ENCODE assay signal across 8 mouse cellular contexts in genomic region chr9:65432236-65432635, GRCm38 (mm10). TPM values are rescaled to one million over a fixed set of nuclear protein-coding genes. Genes with fewer than 3 reads are reported as not detected.
DNase-seq lines count a peak whose midpoint lies in the region; ATAC-seq and TF ChIP-seq lines count a peak whose summit lies in the region.

No protein-coding gene starts in this region.

- no peak overlapping the region for H3K4me3 ChIP-seq in heart, adult 2 months
- H3K4me3 ChIP-seq in heart, embryonic 12.5 days: no peak overlapping the region
- no peak overlapping the region for H3K4me3 ChIP-seq in forebrain, embryonic 11.5 days (ENCODE audit: low read depth, low read length)
- H3K4me3 ChIP-seq in hindbrain, embryonic 11.5 days (ENCODE audit: low read depth, low read length): no peak overlapping the region
- no peak overlapping the region for H3K4me3 ChIP-seq in stomach, embryonic 16.5 days (replicated peaks; ENCODE audit: low read length)

- H3K79me2 ChIP-seq in heart, adult 2 months (replicated peaks; ENCODE audit: control insufficient read depth, insufficient read depth, low read length): no peaks in the 10 kb centered on the region

- no peak overlapping the region for H3K9ac ChIP-seq in heart, adult 2 months (ENCODE audit: low read depth, low read length)
- no peak overlapping the region for H3K9ac ChIP-seq in heart, embryonic 12.5 days
- no peak overlapping the region for H3K9ac ChIP-seq in forebrain, embryonic 11.5 days (ENCODE audit: low read length)
- H3K9ac ChIP-seq in hindbrain, embryonic 11.5 days (ENCODE audit: low read depth, low read length): no peak overlapping the region
- no peak overlapping the region for H3K9ac ChIP-seq in stomach, embryonic 16.5 days (ENCODE audit: low read length)

- peaks cover 3% of the 10 kb centered on the region for H3K4me1 ChIP-seq in heart, adult 2 months (ENCODE audit: control insufficient read depth, insufficient read depth, low read length)
- peaks cover 4% of the 10 kb centered on the region; the same call in 1 of the 2 replicates for H3K4me1 ChIP-seq in heart, embryonic 12.5 days (replicated peaks)
- no peaks in the 10 kb centered on the region for H3K4me1 ChIP-seq in forebrain, embryonic 11.5 days (replicated peaks; ENCODE audit: control insufficient read depth, insufficient read depth, low read length)
- H3K4me1 ChIP-seq in hindbrain, embryonic 11.5 days (replicated peaks; ENCODE audit: control insufficient read depth, insufficient read depth, low read length): 0 out of 2 replicates have a peak, but pooled peaks cover 2% of the 10 kb centered on the region
- peaks cover 4% of the 10 kb centered on the region for H3K4me1 ChIP-seq in stomach, embryonic 16.5 days (ENCODE audit: control insufficient read depth, insufficient read depth, low read length)

- DNase-seq in heart, adult 2 months: peak; percentile 76 to 81
- DNase-seq in brain, adult 2 months (ENCODE audit: low read depth, low spot score): peak; percentile 88
- DNase-seq in forebrain, embryonic 11.5 days (ENCODE audit: low spot score): peak; percentile 87
- peak; percentile 89 for DNase-seq in hindbrain, embryonic 11.5 days (ENCODE audit: low spot score)
- DNase-seq in left cerebral cortex, adult 8-10 months (ENCODE audit: low spot score in 2 of 2): peak; percentile 63 to 88
- peak; percentile 37 to 66 for DNase-seq in monocyte, adult 2 months (ENCODE audit: low read depth in 1 of 2, low spot score in 2 of 2)

- WGBS in heart, adult 2 months: 3% methylated on average over 3 of the region's 3 CpGs
- WGBS in heart, embryonic 12.5 days: 4% methylated on average over 3 of the region's 3 CpGs
- WGBS in forebrain, embryonic 11.5 days: 3% methylated on average over 3 of the region's 3 CpGs
- WGBS in hindbrain, embryonic 11.5 days: 3% methylated on average over 3 of the region's 3 CpGs
- WGBS in stomach, embryonic 16.5 days: 3% methylated on average over 3 of the region's 3 CpGs

- intact Hi-C loops in heart, adult 2 months (cut with DNase I): loop anchor here (1.0 to 5.0 kb wide), 3 partner anchors 39 to 210 kb away; no protein-coding TSS in a partner anchor

- no peak overlapping the region for H3K27ac ChIP-seq in heart, adult 2 months
- H3K27ac ChIP-seq in heart, embryonic 12.5 days (ENCODE audit: poor library complexity, severe bottlenecking): no peak overlapping the region
- no peak overlapping the region for H3K27ac ChIP-seq in forebrain, embryonic 11.5 days (ENCODE audit: low read depth, low read length)
- no peak overlapping the region for H3K27ac ChIP-seq in hindbrain, embryonic 11.5 days (ENCODE audit: low read depth, low read length)
- H3K27ac ChIP-seq in stomach, embryonic 16.5 days (ENCODE audit: low read length): no peak overlapping the region

- TF ChIP-seq CTCF in heart, adult 2 months (IDR thresholded peaks at IDR 0.05): peak; percentile 97

- no peak overlapping the region for H3K4me2 ChIP-seq in heart, embryonic 12.5 days
- no peak overlapping the region for H3K4me2 ChIP-seq in forebrain, embryonic 11.5 days (ENCODE audit: low read depth, low read length, severe bottlenecking)
- H3K4me2 ChIP-seq in hindbrain, embryonic 11.5 days (replicated peaks; ENCODE audit: low read depth, low read length): no peak overlapping the region
- no peak overlapping the region for H3K4me2 ChIP-seq in stomach, embryonic 16.5 days (ENCODE audit: low read depth, low read length)

- no peak for TF ChIP-seq POLR2A in heart, adult 2 months (IDR thresholded peaks at IDR 0.05; ENCODE audit: insufficient read depth, low read depth, low read length)

- no peaks in the 10 kb centered on the region; the same call in 1 of the 2 replicates for H3K9me3 ChIP-seq in heart, embryonic 12.5 days (replicated peaks)
- H3K9me3 ChIP-seq in forebrain, embryonic 11.5 days (ENCODE audit: control insufficient read depth, low read length): no peaks in the 10 kb centered on the region
- no peaks in the 10 kb centered on the region for H3K9me3 ChIP-seq in hindbrain, embryonic 11.5 days (ENCODE audit: control insufficient read depth, low read length)
- no peaks in the 10 kb centered on the region for H3K9me3 ChIP-seq in stomach, embryonic 16.5 days (replicated peaks; ENCODE audit: control insufficient read depth, low read length)

- no peaks in the 10 kb centered on the region for H3K27me3 ChIP-seq in heart, adult 2 months (ENCODE audit: control insufficient read depth, insufficient read depth, low read length)
- H3K27me3 ChIP-seq in heart, embryonic 12.5 days (replicated peaks): no peaks in the 10 kb centered on the region
- no peaks in the 10 kb centered on the region for H3K27me3 ChIP-seq in forebrain, embryonic 11.5 days (ENCODE audit: control insufficient read depth, insufficient read depth, low read length)
- H3K27me3 ChIP-seq in hindbrain, embryonic 11.5 days (ENCODE audit: control insufficient read depth, insufficient read depth, low read length): no peaks in the 10 kb centered on the region
- H3K27me3 ChIP-seq in stomach, embryonic 16.5 days (ENCODE audit: control insufficient read depth, insufficient read depth, low read length): no peaks in the 10 kb centered on the region

- peak; percentile 80; the same call in 1 of the 2 replicates for TF ChIP-seq EP300 in heart, adult 2 months (IDR thresholded peaks at IDR 0.05; ENCODE audit: insufficient read depth, low read depth, low read length)

- H3K36me3 ChIP-seq in heart, adult 2 months (ENCODE audit: control insufficient read depth, insufficient read depth, low read length): no peaks in the 10 kb centered on the region
- no peaks in the 10 kb centered on the region for H3K36me3 ChIP-seq in heart, embryonic 12.5 days
- no peaks in the 10 kb centered on the region for H3K36me3 ChIP-seq in forebrain, embryonic 11.5 days (ENCODE audit: control insufficient read depth, insufficient read depth, low read length)
- H3K36me3 ChIP-seq in hindbrain, embryonic 11.5 days (ENCODE audit: control insufficient read depth, insufficient read depth, low read length): no peaks in the 10 kb centered on the region
- no peaks in the 10 kb centered on the region for H3K36me3 ChIP-seq in stomach, embryonic 16.5 days (ENCODE audit: control insufficient read depth, insufficient read depth, low read length)

- no peak for ATAC-seq in heart, embryonic 12.5 days (ENCODE audit: insufficient number of reproducible peaks, low FRiP score)
- no peak for ATAC-seq in forebrain, embryonic 11.5 days (replicated peaks; ENCODE audit: low FRiP score)
- peak; percentile 51; the same call in 1 of the 2 replicates for ATAC-seq in hindbrain, embryonic 11.5 days (ENCODE audit: low FRiP score)
- ATAC-seq in stomach, embryonic 16.5 days (ENCODE audit: insufficient read depth, low FRiP score): peak; percentile 19; the same call in 1 of the 2 replicates

RNA-seq across cellular contexts. Expression of gene Mtfmt, which starts 3.3 kb away (rescaled TPM):
- 1 to 10 TPM; 5.8 to 6.2 TPM for total RNA-seq in heart, adult 2 months (2021)
- polyA plus RNA-seq in heart, adult 2 months (2012; rRNA removed): 5.3 and 9.3 TPM in 2 replicates
- 17.5 and 17.9 TPM in 2 replicates for polyA plus RNA-seq in heart, embryonic 12.5 days (2016; fragmentation: Nextera tagmentation; extraction: Ambion mirVana)
- polyA plus RNA-seq in forebrain, embryonic 11.5 days (2014; fragmentation: Nextera tagmentation; extraction: Ambion mirVana): 19.6 and 20.4 TPM in 2 replicates
- 19.7 and 20.8 TPM in 2 replicates for polyA plus RNA-seq in hindbrain, embryonic 11.5 days (2014; fragmentation: Nextera tagmentation; extraction: Ambion mirVana)
- total RNA-seq in left cerebral cortex, adult 8-10 months (2022): 10 to 100 TPM; 16.4 to 20.5 (median 16.9) TPM
- 18.8 and 21.9 TPM in 2 replicates for polyA plus RNA-seq in stomach, embryonic 16.5 days (2015; fragmentation: Nextera tagmentation; extraction: Ambion mirVana)

RNA-seq across cellular contexts. Expression of gene Slc51b, which starts 9.5 kb away (rescaled TPM):
- not detected for total RNA-seq in heart, adult 2 months (2021)
- not detected in 2 replicates for polyA plus RNA-seq in heart, adult 2 months (2012; rRNA removed)
- not detected in 2 replicates for polyA plus RNA-seq in heart, embryonic 12.5 days (2016; fragmentation: Nextera tagmentation; extraction: Ambion mirVana)
- polyA plus RNA-seq in forebrain, embryonic 11.5 days (2014; fragmentation: Nextera tagmentation; extraction: Ambion mirVana): not detected in 2 replicates
- polyA plus RNA-seq in hindbrain, embryonic 11.5 days (2014; fragmentation: Nextera tagmentation; extraction: Ambion mirVana): not detected in 2 replicates
- total RNA-seq in left cerebral cortex, adult 8-10 months (2022): not detected
- polyA plus RNA-seq in stomach, embryonic 16.5 days (2015; fragmentation: Nextera tagmentation; extraction: Ambion mirVana): 0.69 and 1.7 TPM in 2 replicates

RNA-seq across cellular contexts. Expression of gene Spg21, which starts 28.5 kb away (rescaled TPM):
- total RNA-seq in heart, adult 2 months (2021): 10 to 100 TPM; 11.4 to 12.1 TPM
- polyA plus RNA-seq in heart, adult 2 months (2012; rRNA removed): 8.8 and 21.1 TPM in 2 replicates
- polyA plus RNA-seq in heart, embryonic 12.5 days (2016; fragmentation: Nextera tagmentation; extraction: Ambion mirVana): 61.3 and 62.9 TPM in 2 replicates
- polyA plus RNA-seq in forebrain, embryonic 11.5 days (2014; fragmentation: Nextera tagmentation; extraction: Ambion mirVana): 95.5 and 110 TPM in 2 replicates
- polyA plus RNA-seq in hindbrain, embryonic 11.5 days (2014; fragmentation: Nextera tagmentation; extraction: Ambion mirVana): 131 and 137 TPM in 2 replicates
- 10 to 100 TPM; 33.6 to 43.7 (median 41.2) TPM for total RNA-seq in left cerebral cortex, adult 8-10 months (2022)
- polyA plus RNA-seq in stomach, embryonic 16.5 days (2015; fragmentation: Nextera tagmentation; extraction: Ambion mirVana): 82.4 and 95.8 TPM in 2 replicates

RNA-seq across cellular contexts. Expression of gene Rasl12, which starts 33.9 kb away (rescaled TPM):
- 1 to 10 TPM; 7.2 to 8.3 TPM for total RNA-seq in heart, adult 2 months (2021)
- polyA plus RNA-seq in heart, adult 2 months (2012; rRNA removed): 19.8 and 20.5 TPM in 2 replicates
- polyA plus RNA-seq in heart, embryonic 12.5 days (2016; fragmentation: Nextera tagmentation; extraction: Ambion mirVana): 3.0 and 3.7 TPM in 2 replicates
- polyA plus RNA-seq in forebrain, embryonic 11.5 days (2014; fragmentation: Nextera tagmentation; extraction: Ambion mirVana): 6.7 and 7.2 TPM in 2 replicates
- 6.0 and 6.9 TPM in 2 replicates for polyA plus RNA-seq in hindbrain, embryonic 11.5 days (2014; fragmentation: Nextera tagmentation; extraction: Ambion mirVana)
- total RNA-seq in left cerebral cortex, adult 8-10 months (2022): 1 to 10 TPM; 2.1 to 3.4 (median 3.2) TPM
- polyA plus RNA-seq in stomach, embryonic 16.5 days (2015; fragmentation: Nextera tagmentation; extraction: Ambion mirVana): 7.6 TPM in 2 replicates

RNA-seq across cellular contexts. Expression of gene Kbtbd13, which starts 40.8 kb away (rescaled TPM):
- 1 to 10 TPM; 2.1 to 2.6 TPM for total RNA-seq in heart, adult 2 months (2021)
- polyA plus RNA-seq in heart, adult 2 months (2012; rRNA removed): 2.4 and 4.0 TPM in 2 replicates
- 2.0 and 2.8 TPM in 2 replicates for polyA plus RNA-seq in heart, embryonic 12.5 days (2016; fragmentation: Nextera tagmentation; extraction: Ambion mirVana)
- polyA plus RNA-seq in forebrain, embryonic 11.5 days (2014; fragmentation: Nextera tagmentation; extraction: Ambion mirVana): 0.29 and 0.48 TPM in 2 replicates
- 0.54 TPM in 1 of 2 replicates, not detected in the other for polyA plus RNA-seq in hindbrain, embryonic 11.5 days (2014; fragmentation: Nextera tagmentation; extraction: Ambion mirVana)
- total RNA-seq in left cerebral cortex, adult 8-10 months (2022): under 1 TPM in 3 of 4 experiments, not detected in 1; 0.11 to 0.32 (median 0.12) TPM
- polyA plus RNA-seq in stomach, embryonic 16.5 days (2015; fragmentation: Nextera tagmentation; extraction: Ambion mirVana): 0.97 and 1.3 TPM in 2 replicates

Comparison
In these comparisons a context has a peak if more than half of its experiments do, and no peak if none do; other contexts are left out.
1. ATAC-seq: peak in hindbrain, embryonic 11.5 days (single experiment) and stomach, embryonic 16.5 days (single experiment); none in heart, embryonic 12.5 days (single experiment) and forebrain, embryonic 11.5 days (single experiment).
2. Peak in every context shown above with its lines, with median percentiles within 50 percentile points of each other: DNase-seq.